Mouse (Mus musculus) naive thymus-derived CD4-positive, alpha-beta T cell, adult 2 months (primary cell): ENCODE measurements around the gene Zrsr2.

Experiments used
- DNase-seq: peaks from one replicate; pipeline ENCODE4 v3.0.0-alpha.2; 2011; ENCODE audit warnings: low read depth

The Zrsr2 gene

GRCm38 (mm10) chrX:163958467-163958875 is at the start of gene Zrsr2:
Zrsr2 (minus strand) TSS chrX:163958661.
- DNase-seq: peak; percentile 94

GRCm38 (mm10) chrX:164004809-164005208 is 46.3 kb upstream of the Zrsr2 start:
- DNase-seq: peak; percentile 58

GRCm38 (mm10) chrX:163999848-164000247 is 41.4 kb upstream of the Zrsr2 start:
- peak; percentile 9 for DNase-seq

DNA sequence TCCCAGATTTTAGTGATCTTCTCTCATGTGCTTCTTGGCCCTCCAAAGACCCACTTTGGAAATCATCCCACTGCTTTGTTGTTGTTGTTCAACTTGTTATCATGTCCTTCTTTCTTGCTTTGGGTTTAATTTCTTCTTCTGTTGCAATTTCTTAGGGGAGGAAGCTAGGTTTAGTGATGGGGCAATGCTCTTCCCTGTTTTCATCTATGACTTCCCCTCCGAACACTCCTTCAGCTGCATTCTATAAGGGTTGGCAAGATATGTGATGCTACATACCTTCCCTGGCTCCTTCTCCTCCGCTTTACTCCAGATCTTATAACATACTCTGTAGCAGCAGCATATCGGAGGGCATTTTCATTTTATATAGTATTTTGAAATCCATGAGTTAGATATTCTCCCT is 38.3 kb upstream of the Zrsr2 start:
- no peak for DNase-seq

GRCm38 (mm10) chrX:163987718-163988374 is 29.4 kb upstream of the Zrsr2 start:
- no peak for DNase-seq

GRCm38 (mm10) chrX:163982129-163982528 is 23.7 kb upstream of the Zrsr2 start:
- DNase-seq: no peak

DNA sequence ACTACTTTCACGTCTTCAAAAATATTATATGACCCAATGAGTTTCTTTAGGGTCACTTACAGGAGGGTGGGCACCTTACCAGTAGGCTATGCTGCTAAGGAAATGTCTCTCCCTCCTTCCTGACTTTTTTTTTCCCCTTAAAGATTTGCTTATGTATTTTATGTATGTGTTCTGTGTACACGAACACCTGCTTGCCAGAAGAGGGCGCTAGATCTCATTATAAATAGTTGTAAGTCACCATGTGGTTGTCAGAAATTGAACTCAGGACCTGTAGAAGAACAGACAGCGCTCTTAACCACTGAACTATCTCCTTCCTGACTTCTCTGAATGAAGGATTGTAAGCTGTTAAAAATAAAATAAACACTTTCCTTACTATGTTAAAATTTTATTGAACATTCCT is 23.0 kb upstream of the Zrsr2 start:
- DNase-seq: no peak

DNA sequence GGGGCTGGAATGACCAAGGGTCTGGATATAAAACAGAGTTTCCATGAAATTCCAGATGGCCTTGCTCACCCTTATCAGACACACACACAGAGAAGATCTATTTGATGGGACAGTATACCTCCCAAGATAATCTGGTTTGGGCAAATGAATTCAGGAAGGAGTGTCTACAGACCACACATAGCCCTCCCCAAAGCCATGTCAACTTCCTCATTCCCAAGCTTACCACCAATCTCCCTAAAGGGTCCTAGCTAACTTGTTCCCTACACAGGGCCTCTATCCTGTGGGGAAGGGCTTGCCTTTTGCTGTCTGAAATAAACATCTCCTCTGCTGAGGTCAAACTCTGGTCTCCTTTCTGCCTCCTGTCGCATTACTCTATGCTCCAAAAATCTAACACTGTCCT is 22.6 kb upstream of the Zrsr2 start:
- DNase-seq: no peak

DNA sequence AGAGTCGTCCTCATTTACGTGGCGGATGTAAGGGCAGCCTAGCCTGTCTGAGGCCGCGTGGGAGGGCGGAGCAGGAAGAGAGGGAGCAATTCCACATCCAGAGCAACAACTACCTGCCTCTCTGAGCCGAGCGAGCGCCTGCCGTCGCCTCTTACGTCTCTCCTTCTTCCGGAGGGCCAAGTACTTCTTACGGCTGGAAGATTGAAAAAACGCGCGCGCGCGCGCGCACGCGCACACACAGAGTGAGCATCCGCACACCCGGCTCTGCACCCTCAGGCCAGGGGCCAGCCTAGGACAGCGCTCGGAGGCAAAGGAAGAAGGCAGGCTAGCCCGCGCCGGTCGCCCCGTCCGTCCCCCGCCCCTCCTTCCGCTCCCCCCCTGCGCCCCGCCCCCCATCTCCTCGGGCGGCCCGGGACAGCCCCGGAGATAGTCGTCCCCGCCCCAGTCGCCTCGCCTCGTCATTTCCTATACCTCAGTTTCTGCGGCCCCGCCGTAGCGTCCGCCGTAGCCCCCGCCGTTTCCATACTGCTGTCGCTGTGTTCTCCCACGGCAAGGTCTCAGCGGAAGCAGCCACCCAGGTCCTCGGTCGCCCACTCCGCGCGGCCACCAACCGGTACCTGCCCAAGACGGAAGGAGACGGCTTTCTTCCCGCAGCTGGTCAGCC is 526 bp downstream of the Zrsr2 start:
- peak; percentile 84 for DNase-seq

- no peak for DNase-seq
Observed at GRCm38 (mm10) chrX:163957381-163957780, 1.1 kb downstream of the Zrsr2 start.

- peak; percentile 37 for DNase-seq
Observed at GRCm38 (mm10) chrX:163951618-163952017, 6.8 kb downstream of the Zrsr2 start.

- no peak for DNase-seq
Observed at GRCm38 (mm10) chrX:163944381-163944780, 14.1 kb downstream of the Zrsr2 start.

GRCm38 (mm10) chrX:163938587-163938986 is 19.9 kb downstream of the Zrsr2 start:
- no peak for DNase-seq

GRCm38 (mm10) chrX:163934731-163935130 is 23.7 kb downstream of the Zrsr2 start:
- DNase-seq: no peak

DNA sequence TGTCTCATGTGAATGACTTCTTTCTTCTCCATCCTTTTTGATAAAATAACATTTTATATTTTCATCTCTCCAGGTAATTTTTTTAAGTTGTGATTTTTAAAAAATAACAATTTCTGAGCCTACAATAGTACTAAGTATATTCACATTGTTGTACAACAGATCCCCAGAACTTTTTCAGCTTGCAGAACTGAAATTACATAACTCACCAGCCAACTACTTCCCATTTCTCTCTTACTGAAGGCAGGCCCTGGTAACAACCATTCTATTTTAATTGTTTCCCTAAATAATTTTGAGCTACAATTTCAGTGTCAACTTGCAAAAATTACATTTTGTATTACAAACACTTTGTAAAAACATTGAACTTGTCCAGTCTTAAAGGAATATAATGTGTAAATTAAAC is 28.9 kb downstream of the Zrsr2 start:
- no peak for DNase-seq

- peak; percentile 63 for DNase-seq
Observed at GRCm38 (mm10) chrX:163912791-163913190, 45.7 kb downstream of the Zrsr2 start.

GRCm38 (mm10) chrX:163909381-163909780 is 49.1 kb downstream of the Zrsr2 start:
- DNase-seq: peak; percentile 54

DNA sequence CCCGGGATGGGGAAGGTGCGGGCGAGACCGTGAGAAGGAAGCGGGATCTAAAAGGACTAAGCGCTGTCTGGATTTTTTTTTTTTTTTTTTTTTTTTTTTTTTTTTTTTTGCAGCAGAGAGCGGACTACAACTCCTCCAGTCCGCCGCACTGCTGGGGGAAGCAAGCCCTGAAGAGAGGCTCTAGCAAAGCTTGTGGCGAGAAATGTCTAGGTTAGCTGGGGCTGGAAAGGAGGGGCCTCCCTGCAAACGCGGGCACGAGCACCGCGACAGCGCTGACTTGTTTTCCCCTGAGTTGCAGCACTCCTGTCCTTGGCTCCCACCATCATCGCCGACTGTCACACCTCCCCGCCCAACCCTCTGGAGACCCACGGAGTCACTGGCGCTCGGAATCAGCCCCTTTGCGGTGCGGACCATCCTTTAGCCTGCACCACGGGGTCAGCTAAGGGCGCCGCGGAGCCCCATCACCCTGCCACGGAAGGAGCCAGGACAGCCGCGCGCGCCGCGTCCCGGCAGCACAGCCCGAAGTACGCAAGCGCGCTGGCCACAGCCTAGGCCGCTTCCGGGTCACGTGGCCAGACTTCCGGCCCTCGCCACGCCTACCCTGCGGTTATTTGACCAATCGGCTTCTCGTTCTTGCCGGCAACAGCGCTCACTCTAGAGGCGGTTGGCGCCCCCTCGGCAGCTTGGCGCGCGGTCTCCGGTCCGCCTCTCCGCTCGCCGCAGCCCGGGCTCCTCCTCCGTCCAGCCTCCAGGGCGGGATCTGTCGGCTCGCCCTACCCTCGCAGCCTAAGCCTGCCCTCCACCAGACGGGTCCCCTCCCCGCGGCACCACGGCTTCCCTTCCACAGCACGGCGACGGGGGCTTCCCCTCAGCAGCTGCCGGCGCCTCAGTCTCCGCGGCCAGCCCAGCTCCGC is 49.9 kb downstream of the Zrsr2 start, which contains the start of gene Ap1s2:
TSS of gene Ap1s2 (plus strand) at position 681 of the 914 bp plus-strand sequence.
- DNase-seq: peak; percentile 94

DNA sequence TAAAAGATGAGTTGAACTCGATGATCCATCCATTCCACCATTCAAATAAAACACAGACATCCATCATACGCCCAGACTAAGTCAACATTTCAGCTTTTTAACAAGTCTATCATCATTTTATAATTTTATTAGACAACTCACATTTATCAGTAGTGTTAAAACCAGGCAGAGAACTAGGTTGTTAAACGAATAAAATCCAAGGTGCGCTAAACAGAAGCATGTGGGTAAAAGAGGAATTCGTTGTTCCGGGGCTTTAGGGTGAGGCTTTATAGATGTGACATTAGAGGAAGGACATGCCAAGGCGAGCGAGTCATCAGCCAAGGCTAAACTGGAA is 50.5 kb downstream of the Zrsr2 start:
- DNase-seq: no peak

DNA sequence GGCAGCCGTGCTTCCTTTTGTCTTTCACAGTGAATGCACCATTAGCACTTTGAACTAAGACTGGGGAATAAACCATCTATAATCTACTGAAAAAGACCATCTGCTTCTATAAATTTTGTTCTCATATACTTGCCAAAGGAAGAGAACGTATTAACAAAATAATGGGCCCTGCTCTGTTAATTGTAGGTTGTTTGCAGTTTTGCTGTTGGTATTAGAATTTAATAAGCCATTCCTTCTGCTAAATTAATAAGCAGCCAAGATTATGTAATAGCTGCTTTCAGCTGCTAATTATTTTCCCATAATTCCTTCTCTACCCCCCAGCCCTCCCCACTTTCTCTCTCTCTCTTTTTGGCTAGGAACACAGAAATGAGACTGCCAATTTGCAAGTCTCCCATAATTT is 51.6 kb downstream of the Zrsr2 start:
- no peak for DNase-seq

DNA sequence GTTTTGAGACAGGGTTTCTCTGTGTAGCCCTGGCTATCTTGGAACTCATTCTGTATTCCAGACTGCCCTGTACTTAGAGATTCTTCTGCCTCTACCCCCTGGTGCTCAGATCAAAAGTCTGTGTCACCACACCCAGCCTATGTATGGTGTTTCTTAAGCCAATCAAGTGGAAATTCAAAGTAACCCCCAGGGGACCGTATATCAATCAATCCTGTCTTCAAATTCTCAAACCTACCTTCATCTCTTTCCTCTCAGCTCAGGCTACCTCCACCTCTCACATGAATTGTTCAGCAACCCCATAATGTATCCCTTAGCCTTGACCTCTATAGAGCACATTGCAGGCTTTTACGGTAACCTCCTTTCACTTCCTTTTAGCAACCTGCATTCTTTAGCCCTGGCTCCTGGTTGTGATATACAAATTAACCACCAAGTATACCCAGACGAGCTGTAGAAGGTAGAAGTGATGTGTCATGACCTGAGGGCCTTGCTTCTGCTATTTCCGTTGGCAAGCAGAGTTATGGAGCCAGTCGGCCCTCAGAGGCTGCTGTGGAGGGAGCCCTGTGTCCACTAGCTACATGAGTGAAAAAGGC is 58.9 kb downstream of the Zrsr2 start:
- DNase-seq: no peak

- DNase-seq: no peak
Observed at GRCm38 (mm10) chrX:163897354-163897753, 61.1 kb downstream of the Zrsr2 start.
